Mouse (Mus musculus): ENCODE measurements around the gene Dbp. TPM values are rescaled to one million over a fixed set of nuclear protein-coding genes. Genes with fewer than 3 reads are reported as not detected.
A peak's percentile ranks its signal among the peaks of the same experiment; 100 is the strongest.

The Dbp gene
- polyA plus RNA-seq, 1 experiment: 85.6 TPM

GRCm38 (mm10) chr7:45716460-45716857, 11.6 kb downstream of the Dbp start:
- TF ChIP-seq POLR2A (IDR thresholded peaks at IDR 0.05; ENCODE audit: borderline replicate concordance, low read depth, low read length) (no peak), CTCF (IDR thresholded peaks at IDR 0.05; ENCODE audit: low read depth, low read length) (no peak)
- Histone ChIP-seq H3K27ac (ENCODE audit: insufficient read depth, low read depth, low read length) (peak overlapping the region; percentile 97), H3K4me3 (ENCODE audit: insufficient read depth, low read length) (peak overlapping the region; percentile 99), H3K4me1 (ENCODE audit: control insufficient read depth, insufficient read depth, low read length) (peaks cover 7% of the 10 kb centered on the region)

DNA sequence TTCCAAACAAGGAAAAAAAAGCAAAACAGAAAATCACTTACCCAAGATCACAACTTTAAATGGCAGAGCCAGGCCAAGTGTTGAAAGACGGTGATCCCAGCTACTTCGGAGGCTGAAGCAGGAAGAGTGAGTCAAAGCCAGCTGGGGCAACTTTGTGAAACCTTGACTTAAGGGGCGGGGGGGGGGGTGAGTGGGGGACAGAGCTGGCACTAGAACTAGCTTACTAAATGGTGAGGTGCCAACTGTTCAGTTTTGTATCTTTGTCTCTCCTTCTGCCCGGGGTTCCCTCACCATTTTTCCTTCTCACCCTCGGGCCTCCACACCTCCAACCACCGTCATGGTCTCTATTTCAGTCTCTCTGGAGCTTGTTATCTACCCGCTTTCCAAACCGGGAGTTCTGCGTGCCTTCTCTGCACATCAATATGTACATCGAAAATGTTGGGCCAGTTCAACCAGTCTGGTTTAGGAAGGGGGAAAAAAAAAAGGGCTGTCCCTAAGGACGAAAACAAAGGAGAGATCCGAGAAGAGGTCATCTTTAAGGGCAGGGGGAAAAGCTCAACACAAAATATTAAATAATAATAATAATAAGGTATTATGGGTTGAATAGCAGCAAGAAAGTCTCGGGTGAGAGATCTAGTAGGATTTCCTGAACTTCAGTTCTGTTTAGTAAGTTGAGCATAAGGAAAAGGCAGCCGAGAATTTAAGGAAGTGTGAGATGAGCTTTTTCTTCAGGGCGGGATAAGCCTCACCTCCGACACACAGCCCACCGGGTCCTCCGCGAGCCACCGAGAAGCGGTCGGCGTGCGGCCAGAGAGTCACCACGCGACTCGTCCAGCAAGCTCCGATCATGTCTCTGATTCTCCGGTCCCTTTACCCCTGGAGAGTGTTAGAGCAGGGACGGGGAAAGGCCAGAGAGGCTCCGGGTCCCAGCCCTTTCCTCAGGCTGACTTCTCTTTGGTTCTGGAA, 12.3 kb downstream of the Dbp start:
- H3K27ac ChIP-seq (ENCODE audit: insufficient read depth, low read depth, low read length): peak overlapping the region; percentile 97
- peak overlapping the region; percentile 99 for H3K4me3 ChIP-seq (ENCODE audit: insufficient read depth, low read length)
- TF ChIP-seq POLR2A (IDR thresholded peaks at IDR 0.05; ENCODE audit: borderline replicate concordance, low read depth, low read length) (no peak), CTCF (IDR thresholded peaks at IDR 0.05; ENCODE audit: low read depth, low read length) (no peak)
- peaks cover 7% of the 10 kb centered on the region for H3K4me1 ChIP-seq (ENCODE audit: control insufficient read depth, insufficient read depth, low read length)

GRCm38 (mm10) chr7:45717918-45718297, 13.0 kb downstream of the Dbp start, which contains the start of gene Sphk2:
Gene Sphk2 (minus strand): TSS chr7:45718002.
- Histone ChIP-seq H3K4me1 (ENCODE audit: control insufficient read depth, insufficient read depth, low read length) (peaks cover 7% of the 10 kb centered on the region), H3K4me3 (ENCODE audit: insufficient read depth, low read length) (peak within 1 kb of the TSS; percentile 99), H3K27ac (ENCODE audit: insufficient read depth, low read depth, low read length) (peak within 1 kb of the TSS; percentile 97)
- TF ChIP-seq CTCF (IDR thresholded peaks at IDR 0.05; ENCODE audit: low read depth, low read length) (no peak), POLR2A (IDR thresholded peaks at IDR 0.05; ENCODE audit: borderline replicate concordance, low read depth, low read length) (no peak; the same call in 1 of the 2 replicates)

DNA sequence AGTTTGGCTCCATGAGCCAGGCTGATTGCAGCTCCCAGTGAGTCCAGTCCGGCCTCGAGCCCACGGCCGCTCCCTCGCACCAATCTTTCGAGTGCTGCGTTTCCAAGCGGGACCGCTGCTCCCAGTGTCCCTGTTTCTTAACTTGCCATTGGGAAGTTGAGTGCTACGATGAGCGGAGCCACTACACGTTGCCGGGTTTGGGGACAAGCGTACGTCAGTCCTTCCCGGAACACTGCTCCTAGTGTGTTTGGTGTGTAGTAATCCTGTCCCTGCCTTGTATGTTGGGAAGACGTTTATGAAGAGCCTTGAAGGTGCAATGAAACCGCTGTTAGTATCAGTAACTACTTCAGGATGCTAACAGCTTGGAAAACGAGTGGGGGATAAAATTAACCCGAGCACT, 13.4 kb downstream of the Dbp start:
- TF ChIP-seq CTCF (IDR thresholded peaks at IDR 0.05; ENCODE audit: low read depth, low read length) (no peak), POLR2A (IDR thresholded peaks at IDR 0.05; ENCODE audit: borderline replicate concordance, low read depth, low read length) (no peak)
- peaks cover 7% of the 10 kb centered on the region for H3K4me1 ChIP-seq (ENCODE audit: control insufficient read depth, insufficient read depth, low read length)
- H3K4me3 ChIP-seq (ENCODE audit: insufficient read depth, low read length): peak overlapping the region; percentile 99
- peak overlapping the region; percentile 83 for H3K27ac ChIP-seq (ENCODE audit: insufficient read depth, low read depth, low read length)

- TF ChIP-seq POLR2A (IDR thresholded peaks at IDR 0.05; ENCODE audit: borderline replicate concordance, low read depth, low read length): no peak
- no peak for TF ChIP-seq CTCF (IDR thresholded peaks at IDR 0.05; ENCODE audit: low read depth, low read length)
- Histone ChIP-seq H3K27ac (ENCODE audit: insufficient read depth, low read depth, low read length) (no peak overlapping the region), H3K4me3 (ENCODE audit: insufficient read depth, low read length) (peak overlapping the region; percentile 99), H3K4me1 (ENCODE audit: control insufficient read depth, insufficient read depth, low read length) (peaks cover 3% of the 10 kb centered on the region)
Observed at GRCm38 (mm10) chr7:45719180-45719579, 14.3 kb downstream of the Dbp start.

DNA sequence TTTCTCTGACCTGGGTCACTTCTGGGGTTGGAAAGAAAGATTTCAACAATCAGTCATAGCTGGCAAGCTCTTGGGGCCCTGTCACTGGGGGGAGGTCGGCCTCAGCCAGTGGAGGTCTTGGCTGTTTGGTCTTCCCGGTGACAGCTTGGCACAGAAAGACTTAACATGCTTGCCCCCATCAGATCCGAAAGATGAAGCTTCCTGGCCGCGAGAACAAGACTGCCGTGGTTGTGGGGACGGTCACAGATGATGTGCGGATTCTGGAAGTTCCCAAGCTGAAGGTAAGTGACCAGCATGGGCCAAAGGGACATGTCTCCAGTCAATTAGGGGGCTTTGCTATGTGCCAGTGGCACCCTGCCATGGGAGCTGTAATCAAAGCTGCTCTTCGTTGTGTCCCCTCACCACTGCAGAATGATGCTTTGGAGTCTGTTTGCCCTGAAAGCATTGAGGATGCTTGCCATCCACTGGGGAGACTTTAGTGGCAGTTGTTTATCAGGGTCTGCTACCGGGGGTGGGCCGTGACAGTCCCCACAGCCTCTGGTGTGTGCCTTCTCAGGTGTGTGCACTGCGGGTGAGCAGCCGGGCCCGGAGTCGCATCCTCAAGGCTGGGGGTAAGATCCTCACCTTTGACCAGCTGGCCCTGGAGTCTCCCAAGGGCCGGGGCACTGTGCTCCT, 15.0 kb downstream of the Dbp start:
- Histone ChIP-seq H3K4me1 (ENCODE audit: control insufficient read depth, insufficient read depth, low read length) (peaks cover 3% of the 10 kb centered on the region; the same call in 1 of the 2 replicates), H3K27ac (ENCODE audit: insufficient read depth, low read depth, low read length) (no peak overlapping the region), H3K4me3 (ENCODE audit: insufficient read depth, low read length) (peak overlapping the region; percentile 99; the same call in 1 of the 2 replicates)
- TF ChIP-seq POLR2A (IDR thresholded peaks at IDR 0.05; ENCODE audit: borderline replicate concordance, low read depth, low read length): no peak
- TF ChIP-seq CTCF (IDR thresholded peaks at IDR 0.05; ENCODE audit: low read depth, low read length): no peak

GRCm38 (mm10) chr7:45720413-45721233, 15.7 kb downstream of the Dbp start, which contains the start of gene Fam83e:
Gene Fam83e (plus strand): TSS chr7:45721212.
- Histone ChIP-seq H3K27ac (ENCODE audit: insufficient read depth, low read depth, low read length) (no peak within 1 kb of the TSS), H3K4me3 (ENCODE audit: insufficient read depth, low read length) (no peak within 1 kb of the TSS), H3K4me1 (ENCODE audit: control insufficient read depth, insufficient read depth, low read length) (peaks cover 3% of the 10 kb centered on the region; the same call in 1 of the 2 replicates)
- TF ChIP-seq POLR2A (IDR thresholded peaks at IDR 0.05; ENCODE audit: borderline replicate concordance, low read depth, low read length): no peak
- TF ChIP-seq CTCF (IDR thresholded peaks at IDR 0.05; ENCODE audit: low read depth, low read length): no peak

DNA sequence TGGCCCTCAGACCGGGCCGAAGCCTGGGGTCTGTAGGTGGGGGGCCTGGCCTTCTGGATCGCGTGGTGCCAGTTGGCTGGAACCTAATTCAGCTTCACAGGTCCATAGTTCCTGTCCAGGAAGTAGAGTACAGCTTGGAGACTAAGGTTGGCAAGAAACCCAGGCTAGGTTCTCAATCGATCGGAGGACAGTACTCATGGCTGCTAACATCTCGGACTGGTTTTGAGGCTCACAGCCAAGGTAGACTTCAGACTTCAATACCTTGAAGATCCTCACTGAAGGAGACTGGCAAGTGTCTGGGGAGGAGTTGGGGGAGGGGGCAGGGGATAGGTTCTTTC, 16.3 kb downstream of the Dbp start:
- TF ChIP-seq POLR2A (IDR thresholded peaks at IDR 0.05; ENCODE audit: borderline replicate concordance, low read depth, low read length) (no peak), CTCF (IDR thresholded peaks at IDR 0.05; ENCODE audit: low read depth, low read length) (no peak)
- peaks cover 3% of the 10 kb centered on the region; the same call in 1 of the 2 replicates for H3K4me1 ChIP-seq (ENCODE audit: control insufficient read depth, insufficient read depth, low read length)

More for the DNA sequence above, 16.3 kb downstream of the Dbp start:
- Histone ChIP-seq H3K27ac (ENCODE audit: insufficient read depth, low read depth, low read length) (no peak overlapping the region), H3K4me3 (ENCODE audit: insufficient read depth, low read length) (no peak overlapping the region)
